Mouse (Mus musculus): ENCODE results near the gene Ly6g6d.
A peak's percentile ranks its signal among the peaks of the same experiment; 100 is the strongest.

The Ly6g6d gene

DNA sequence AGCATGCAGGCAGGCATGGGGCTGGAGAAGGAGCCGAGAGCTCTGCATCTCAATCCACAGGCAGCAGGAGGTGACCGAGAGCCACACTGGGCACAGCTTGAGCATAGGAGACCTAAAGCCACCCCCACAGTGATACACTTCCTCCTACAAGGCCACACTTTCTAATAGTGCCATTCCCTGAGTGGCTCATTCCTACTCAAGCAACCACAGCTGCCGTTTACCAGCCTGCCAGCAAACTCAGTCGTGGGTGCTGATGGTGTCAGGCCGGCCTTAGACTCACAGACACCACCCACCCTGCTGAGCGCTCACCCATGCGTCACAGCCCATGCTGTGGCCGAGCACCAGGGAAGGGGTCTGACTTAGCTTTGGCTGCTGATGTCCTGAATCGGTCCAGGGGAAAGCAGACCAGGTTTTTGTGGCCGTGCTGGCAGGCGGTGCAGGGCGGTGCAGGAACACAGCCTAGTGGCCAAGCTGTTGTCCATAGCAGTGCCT lies 19.3 kb upstream of the Ly6g6d start:
- DNase-seq, result peak; percentile 48

DNA sequence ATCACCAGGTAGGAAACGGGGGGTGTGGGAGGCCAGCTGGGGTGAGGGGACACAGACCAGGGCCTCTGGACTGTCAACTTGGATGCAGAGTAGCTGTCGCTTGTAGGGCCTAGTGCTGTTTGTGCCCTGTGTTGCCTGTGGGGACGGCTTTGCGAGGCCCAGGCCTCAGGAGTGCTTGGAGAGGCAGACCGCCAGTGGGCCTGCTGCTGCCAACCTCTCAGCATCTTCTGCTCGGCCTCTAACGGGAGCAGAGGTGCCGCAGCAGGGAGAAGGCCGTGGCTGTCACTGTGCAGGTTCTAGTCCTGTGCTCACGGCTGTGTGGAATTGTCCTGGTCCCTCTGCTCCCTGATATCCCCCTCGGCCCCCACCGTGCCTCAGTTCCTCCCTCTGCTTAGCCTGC lies 18.7 kb upstream of the Ly6g6d start:
- DNase-seq, result no peak

GRCm38 (mm10) chr17:35094475-35095365 lies 16.9 kb upstream of the Ly6g6d start:
- no peak for DNase-seq

GRCm38 (mm10) chr17:35092403-35093198 lies 14.7 kb upstream of the Ly6g6d start:
- peak; percentile 57 for DNase-seq

DNA sequence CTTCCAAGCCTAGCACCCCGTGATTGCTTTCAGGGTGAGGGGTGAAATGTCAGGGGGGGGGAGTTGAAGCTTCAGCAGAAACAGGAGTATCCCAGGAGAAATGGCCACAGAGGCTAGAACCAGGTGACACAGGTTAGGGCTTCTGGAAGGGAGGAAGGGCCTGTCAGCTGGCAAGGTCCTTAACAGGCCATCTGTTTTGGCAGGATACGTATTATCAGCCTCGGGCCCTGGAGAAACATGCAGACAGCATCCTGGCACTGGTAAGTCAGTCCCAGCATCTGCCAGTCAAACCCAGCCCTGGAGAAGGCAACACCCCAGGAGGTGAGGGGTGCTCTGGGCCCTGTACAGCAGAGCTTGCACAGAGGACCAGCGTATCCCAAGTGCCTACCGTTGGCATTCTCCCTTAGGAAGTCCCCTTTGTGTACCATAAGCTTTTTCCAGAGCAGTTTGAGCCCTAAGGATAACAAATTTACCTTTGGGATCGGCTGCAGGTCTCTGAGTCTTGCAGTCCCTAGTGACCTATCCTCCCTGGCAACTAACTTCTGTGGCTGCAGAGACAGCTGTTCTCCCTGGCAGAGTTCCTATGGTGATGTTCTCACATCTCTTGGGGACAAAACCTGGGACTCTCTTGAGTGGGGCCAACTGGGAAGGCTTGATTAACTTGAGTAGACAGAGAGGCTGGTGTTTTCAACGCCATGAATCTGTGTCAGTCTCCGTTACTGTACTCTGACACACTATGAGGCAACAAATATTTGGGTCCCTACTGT lies 12.5 kb upstream of the Ly6g6d start:
- peak; percentile 33 for DNase-seq

DNA sequence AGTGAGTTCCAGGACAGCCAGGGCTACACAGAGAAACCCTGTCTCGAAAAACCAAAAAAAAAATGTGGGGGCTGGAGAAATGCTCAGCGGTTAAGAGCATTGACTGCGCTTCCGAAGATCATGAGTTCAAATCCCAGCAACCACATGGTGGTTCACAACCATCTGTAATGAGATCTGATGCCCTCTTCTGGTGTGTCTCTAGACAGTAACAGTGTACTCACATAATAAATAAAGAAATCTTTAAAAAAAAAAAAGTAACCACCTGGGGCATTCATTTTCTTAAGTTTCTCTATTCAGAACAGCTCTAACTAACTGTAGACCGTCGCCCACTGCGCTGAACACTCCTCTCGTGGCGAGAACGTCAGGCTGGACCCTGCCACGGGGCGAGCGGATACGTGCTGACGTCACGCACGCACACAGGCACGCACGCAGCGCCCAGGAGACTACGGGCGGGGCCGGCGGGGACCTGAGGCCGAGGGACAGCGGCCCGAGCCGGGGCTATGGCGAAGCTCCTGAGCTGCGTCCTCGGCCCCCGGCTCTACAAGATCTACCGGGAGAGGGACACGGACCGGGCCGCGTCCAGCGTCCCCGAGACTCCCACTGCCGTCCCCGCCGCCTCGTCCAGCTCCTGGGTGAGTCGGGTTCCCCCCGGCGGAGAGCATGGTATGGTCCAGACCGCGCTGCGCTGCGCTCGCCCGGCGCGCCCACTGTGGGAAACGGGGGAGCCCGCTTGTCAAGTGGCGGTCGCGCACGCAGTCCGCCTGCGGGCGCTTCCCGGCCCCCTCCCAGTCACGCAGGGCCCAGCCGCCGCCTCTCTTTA lies 11.2 kb upstream of the Ly6g6d start, which contains the start of gene Abhd16a:
TSS of gene Abhd16a (plus strand) at position 439 of the 820 bp plus-strand sequence.
- DNase-seq, result peak; percentile 97

- DNase-seq, result no peak
Observed at GRCm38 (mm10) chr17:35088151-35088550, 10.3 kb upstream of the Ly6g6d start.

- DNase-seq, result no peak
Observed at GRCm38 (mm10) chr17:35085208-35085865, 7.5 kb upstream of the Ly6g6d start, which contains the start of gene Ly6g6f. Gene Ly6g6f, minus strand, starts transcription at chr17:35085610.

- DNase-seq, result no peak
Observed at GRCm38 (mm10) chr17:35083929-35084497, 6.1 kb upstream of the Ly6g6d start.

DNA sequence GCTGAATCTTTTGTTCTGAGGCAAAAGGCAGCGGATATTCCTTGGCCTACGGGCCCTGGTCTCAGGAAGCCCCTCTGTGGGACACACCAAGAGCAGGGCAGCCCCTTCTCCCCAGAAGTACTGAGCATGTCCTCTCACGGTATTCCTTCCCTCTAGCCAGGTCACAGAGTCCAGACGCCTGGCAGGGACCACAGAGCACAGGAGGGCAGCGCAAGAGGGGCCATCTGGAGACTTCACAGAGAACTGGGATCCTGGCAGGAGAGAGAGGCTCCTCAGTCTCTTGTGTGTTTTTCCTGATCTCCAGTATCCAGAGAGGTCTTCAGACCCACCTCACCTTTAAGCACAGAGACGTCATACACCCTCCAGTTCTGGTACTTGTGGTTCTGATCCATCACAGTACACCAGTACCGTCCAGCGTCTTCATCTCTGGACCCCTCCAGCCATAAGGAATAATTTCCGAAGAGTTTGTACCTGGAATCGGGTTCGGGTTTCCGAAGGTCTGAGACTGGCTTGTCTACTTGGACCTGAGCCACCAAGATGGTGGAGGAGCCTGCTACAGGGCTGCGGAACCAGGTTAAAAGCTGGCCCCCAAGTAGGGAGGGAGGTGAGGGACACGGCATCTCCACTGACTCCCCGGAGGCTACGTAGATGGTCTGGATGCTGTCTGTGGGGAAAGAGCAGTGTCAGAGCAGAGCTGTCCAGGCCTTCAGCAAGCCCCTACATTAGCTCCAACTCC lies 5.1 kb upstream of the Ly6g6d start:
- DNase-seq, result no peak

DNA sequence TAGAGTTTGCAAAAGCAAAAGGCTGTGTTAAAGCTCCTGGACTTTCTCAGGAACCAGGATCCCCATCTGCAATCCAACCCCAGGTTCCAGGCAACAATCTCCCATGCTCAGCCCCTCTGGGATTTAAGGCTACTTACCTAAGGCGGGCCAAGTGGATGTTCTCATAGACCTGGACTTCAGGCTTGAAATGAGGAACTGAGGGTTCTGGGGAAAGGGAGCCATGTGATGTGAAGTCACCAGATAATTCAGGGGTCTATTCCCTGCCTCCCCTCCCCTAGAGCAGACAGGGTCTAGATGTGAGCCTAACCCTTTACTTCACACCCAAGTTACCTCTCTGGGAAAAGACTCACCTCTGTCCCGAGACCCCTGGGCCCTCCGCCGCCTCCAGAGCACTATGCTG lies 2.8 kb upstream of the Ly6g6d start:
- no peak for DNase-seq

- DNase-seq, result no peak
Observed at GRCm38 (mm10) chr17:35080248-35080647, 2.4 kb upstream of the Ly6g6d start.

DNA sequence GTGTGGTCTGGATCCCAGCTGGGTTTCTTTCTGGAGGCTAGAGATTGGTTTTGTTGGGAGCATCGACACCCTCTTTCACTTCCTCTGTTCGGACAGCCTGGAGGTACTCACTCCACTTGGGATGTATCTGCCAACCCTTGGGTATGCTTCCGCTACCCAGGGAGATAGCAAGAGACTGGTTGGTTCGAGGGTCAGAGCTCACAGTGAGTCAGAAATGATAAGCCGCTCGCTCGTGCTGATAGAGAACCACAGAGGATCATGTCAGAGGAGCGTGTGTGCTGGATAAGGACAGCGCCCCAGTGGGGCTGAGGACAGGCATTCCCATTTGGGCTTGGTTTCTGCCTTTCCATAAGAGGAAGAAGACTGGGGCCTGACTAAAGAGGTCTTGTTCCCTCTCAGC lies 1.9 kb upstream of the Ly6g6d start:
- no peak for DNase-seq

- no peak for DNase-seq
Observed at GRCm38 (mm10) chr17:35077285-35077684, 580 bp downstream of the Ly6g6d start.

DNA sequence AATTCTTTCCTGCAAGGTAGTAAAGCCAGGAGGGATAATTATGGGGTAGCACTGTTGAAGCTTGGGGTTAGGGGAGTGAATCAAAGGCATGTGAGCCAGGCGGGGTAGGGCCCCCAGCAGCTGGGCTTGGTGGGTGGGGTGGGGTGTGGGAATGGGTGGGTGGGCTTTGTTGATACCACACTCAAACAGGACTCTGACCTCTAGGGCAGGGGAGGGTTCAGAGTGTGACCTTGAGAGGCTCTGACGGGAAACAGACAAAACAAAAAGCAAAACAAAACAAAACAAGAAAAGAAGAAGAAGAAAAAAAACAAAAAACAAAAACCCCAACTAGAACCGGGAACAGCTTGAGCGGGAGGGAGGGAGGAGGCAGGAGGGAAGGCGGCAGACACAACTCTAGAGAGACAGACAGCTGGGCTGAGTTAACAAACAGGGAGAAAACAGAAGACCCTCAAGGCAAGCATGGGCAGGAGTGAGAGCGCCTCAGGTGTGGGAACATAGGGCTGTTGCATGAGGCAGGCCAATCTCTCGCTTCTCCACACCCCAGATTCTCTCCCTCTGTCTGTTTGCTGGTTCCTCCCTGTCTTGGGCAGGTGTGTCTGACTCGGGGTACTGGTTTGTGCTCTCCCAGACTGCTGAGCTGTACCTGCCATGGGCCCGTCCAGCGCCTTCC lies 1.2 kb downstream of the Ly6g6d start, which contains the start of gene Ly6g6e:
TSS of gene Ly6g6e (plus strand) at position 396 of the 670 bp plus-strand sequence.
- DNase-seq, result no peak

GRCm38 (mm10) chr17:35074097-35074496 lies 3.8 kb downstream of the Ly6g6d start:
- DNase-seq, result no peak

DNA sequence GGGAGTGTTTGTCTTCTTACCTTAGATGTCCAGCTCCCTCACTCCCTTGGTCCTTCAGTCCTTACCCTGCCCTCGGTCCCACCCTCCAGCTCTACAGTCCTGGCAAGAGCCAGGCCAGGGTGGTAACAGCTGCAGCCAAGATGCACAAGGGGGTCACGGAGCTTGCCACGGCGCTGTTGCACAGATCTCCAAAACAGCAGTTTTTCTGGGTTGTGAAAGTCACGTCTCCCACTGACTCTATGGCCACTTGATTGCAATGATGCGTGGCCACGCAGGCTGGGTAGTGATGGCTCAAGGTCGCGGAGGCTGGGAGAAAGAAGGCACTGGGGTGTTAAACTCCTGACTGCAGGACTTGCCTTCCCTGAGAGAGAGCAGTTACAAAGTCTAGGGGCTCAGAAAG lies 6.4 kb downstream of the Ly6g6d start:
- DNase-seq, result no peak

DNA sequence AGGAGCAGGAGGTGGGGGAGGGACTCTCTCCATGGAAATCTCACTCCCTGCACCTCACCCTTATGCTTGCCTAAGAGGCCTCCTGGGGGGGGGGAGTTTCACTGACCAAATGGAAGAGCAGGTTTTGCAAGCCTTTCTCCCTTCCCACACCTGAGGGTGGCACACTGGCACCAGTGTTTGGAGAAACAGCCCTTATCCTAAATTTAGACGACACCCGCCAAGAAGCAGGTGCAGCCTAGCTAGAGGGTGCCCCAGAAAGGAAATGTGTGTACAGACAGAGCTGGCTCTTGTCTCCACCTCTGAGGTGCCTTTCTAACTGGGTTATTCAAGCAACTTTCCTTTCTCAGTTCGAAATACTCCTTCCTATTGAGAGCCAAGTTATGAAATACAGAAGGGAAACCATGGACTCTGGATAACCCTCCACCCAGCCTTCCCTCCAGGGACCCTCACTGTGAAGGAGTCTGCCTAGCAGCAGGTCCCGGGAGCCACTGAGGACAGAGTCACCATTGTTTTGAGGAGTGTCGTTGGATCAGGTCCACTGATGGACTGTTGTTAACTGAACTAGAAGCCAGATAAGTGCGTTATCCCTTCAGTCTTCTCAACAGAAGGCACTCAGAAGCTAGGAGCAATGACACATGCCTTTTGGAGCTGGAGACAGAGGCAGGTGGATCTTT lies 7.2 kb downstream of the Ly6g6d start:
- DNase-seq, result peak; percentile 74

Measured in lung, postnatal 36 days (tissue).